Mouse (Mus musculus) layer of hippocampus, postnatal 14 days (tissue): ENCODE results near the gene Colgalt2. TPM values are rescaled to one million over a fixed set of nuclear protein-coding genes. Genes with fewer than 3 reads are reported as not detected.

Experiments
- DNase-seq, 2 experiments: peaks; one replicate each; pipeline ENCODE4 v3.0.0; 2021 to 2022; ENCODE audit warnings: low spot score in 2 of 2, mixed read lengths in 1 of 2
- total RNA-seq, 2 experiments: library from RNA; stranded (reverse); gene quantifications; 2 replicates each; pipeline ENCODE4 v1.2.3; 2021

The Colgalt2 gene
- total RNA-seq, 2 experiments from 2014 or later, result 5.7 to 6.8 TPM

GRCm38 (mm10) chr1:152468443-152468842 lies 68.8 kb downstream of the Colgalt2 start:
- DNase-seq, result peak in 1 of 2 experiments; percentile 66

GRCm38 (mm10) chr1:152476126-152476525 lies 76.5 kb downstream of the Colgalt2 start:
- no peak for DNase-seq

- DNase-seq, result no peak
These were observed 91.2 kb downstream of the Colgalt2 start for GRCm38 (mm10) chr1:152490842-152491241.

GRCm38 (mm10) chr1:152492258-152492657 lies 92.6 kb downstream of the Colgalt2 start:
- no peak for DNase-seq

- no peak for DNase-seq
These were observed 97.2 kb downstream of the Colgalt2 start for GRCm38 (mm10) chr1:152496831-152497230.

GRCm38 (mm10) chr1:152497581-152497980 lies 98.0 kb downstream of the Colgalt2 start:
- DNase-seq, result no peak

- no peak for DNase-seq
These were observed 100.2 kb downstream of the Colgalt2 start for GRCm38 (mm10) chr1:152499802-152500201.

- DNase-seq, result no peak
These were observed 106.5 kb downstream of the Colgalt2 start for GRCm38 (mm10) chr1:152506175-152506574.

GRCm38 (mm10) chr1:152506726-152507125 lies 107.1 kb downstream of the Colgalt2 start:
- DNase-seq, result no peak

- DNase-seq, result no peak
These were observed 109.0 kb downstream of the Colgalt2 start for GRCm38 (mm10) chr1:152508481-152509220.

GRCm38 (mm10) chr1:152511237-152511636 lies 111.6 kb downstream of the Colgalt2 start:
- DNase-seq, result peak in 1 of 2 experiments; percentile 51

GRCm38 (mm10) chr1:152514256-152514655 lies 114.6 kb downstream of the Colgalt2 start:
- DNase-seq, result no peak

GRCm38 (mm10) chr1:152517057-152517570 lies 117.5 kb downstream of the Colgalt2 start:
- no peak for DNase-seq

GRCm38 (mm10) chr1:152518971-152519370 lies 119.3 kb downstream of the Colgalt2 start:
- no peak for DNase-seq

GRCm38 (mm10) chr1:152520798-152521575 lies 121.4 kb downstream of the Colgalt2 start:
- DNase-seq, result peak; percentile 50 to 58

GRCm38 (mm10) chr1:152522226-152522625 lies 122.6 kb downstream of the Colgalt2 start:
- DNase-seq, result peak; percentile 46 to 72

- no peak for DNase-seq
These were observed 123.7 kb downstream of the Colgalt2 start for GRCm38 (mm10) chr1:152523292-152523691.

- DNase-seq, result peak in 1 of 2 experiments; percentile 39
These were observed 124.7 kb downstream of the Colgalt2 start for GRCm38 (mm10) chr1:152524098-152524892.

GRCm38 (mm10) chr1:152524987-152525648 lies 125.5 kb downstream of the Colgalt2 start:
- DNase-seq, result peak; percentile 69 to 88

- no peak for DNase-seq
These were observed 126.5 kb downstream of the Colgalt2 start for GRCm38 (mm10) chr1:152526154-152526553.

- no peak for DNase-seq
These were observed 128.6 kb downstream of the Colgalt2 start for GRCm38 (mm10) chr1:152528214-152528613.
